Mouse (Mus musculus): ENCODE data around the gene Fam136a.

GRCm38 (mm10) chr6:86406306-86406705 lies 40.9 kb downstream of the Fam136a start:
- TF ChIP-seq CHD2 (IDR thresholded peaks at IDR 0.05; ENCODE audit: low read depth, low read length) (no peak), MAFK (IDR thresholded peaks at IDR 0.05; ENCODE audit: insufficient read depth, low read depth, low read length) (no peak)
